Mouse (Mus musculus) kidney, adult 2 months (tissue): ENCODE results near the gene Ncln.
A peak's percentile ranks its signal among the peaks of the same experiment; 100 is the strongest.

Source experiments
- CTCF ChIP-seq: fragments of 200-500 bp; conservative IDR thresholded peaks from 2 replicates; pipeline ENCODE4 v1.5.1; 2011; ENCODE audit warnings: low read depth, mild to moderate bottlenecking, control low read depth, low read length, moderate library complexity, mixed read lengths; ENCODE audit not compliant: insufficient read depth, insufficient read length
- POLR2A ChIP-seq: fragments of 200-500 bp; IDR thresholded peaks from one replicate; pipeline ENCODE4 v1.6.1; 2011; ENCODE audit warnings: low read depth, low read length, control low read depth

DNA sequence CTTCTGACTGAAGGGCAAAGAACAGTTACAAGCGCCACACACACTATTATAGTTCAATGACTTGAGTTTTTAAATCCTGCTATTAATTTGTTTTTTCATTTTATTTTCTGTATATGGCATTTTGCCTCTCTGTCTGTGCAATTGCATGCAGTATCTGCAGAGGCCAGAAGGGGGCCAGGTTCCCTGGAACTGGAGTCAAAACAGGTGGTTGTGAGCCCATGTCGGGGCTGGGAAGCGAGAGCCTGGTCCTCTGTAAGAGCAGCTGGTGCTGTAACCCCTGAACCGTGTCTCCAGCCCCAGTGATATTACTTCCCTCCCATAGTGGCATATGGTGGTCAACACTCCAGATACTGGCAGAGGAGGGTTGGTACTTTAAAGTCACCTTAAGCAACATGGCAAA is 22.4 kb upstream of the Ncln start:
- TF ChIP-seq CTCF (peak; percentile 79), POLR2A (no peak)
